Mouse (Mus musculus): ENCODE data around the gene Cdc42. TPM values are rescaled to one million over a fixed set of nuclear protein-coding genes. Genes with fewer than 3 reads are reported as not detected.

Cdc42 gene
- polyA plus RNA-seq, 1 experiment: 94.4 TPM

DNA sequence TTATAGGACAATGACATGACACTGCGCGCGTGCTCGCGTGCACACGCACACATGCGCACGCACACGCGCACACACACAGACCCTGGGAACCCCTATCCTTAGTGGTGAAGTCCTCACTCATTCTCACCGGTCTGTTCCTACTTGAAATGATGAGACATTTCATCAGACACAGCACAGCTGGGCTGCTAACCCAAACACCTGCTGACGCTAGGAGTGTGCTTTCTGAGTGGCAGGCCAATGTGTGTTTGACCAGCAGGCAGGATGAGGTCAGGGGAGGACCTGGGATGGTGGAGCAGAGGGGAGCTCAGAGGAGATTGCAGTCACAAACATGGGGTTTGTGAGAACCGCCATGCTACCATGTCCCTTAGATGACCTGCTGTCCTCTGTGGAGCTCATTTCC is 57.3 kb downstream of the Cdc42 start:
- no peak for DNase-seq
- TF ChIP-seq POLR2A (IDR thresholded peaks at IDR 0.05; ENCODE audit: control insufficient read depth, extremely low read depth, insufficient read depth, low read length, poor library complexity) (no peak), CTCF (IDR thresholded peaks at IDR 0.05; ENCODE audit: borderline replicate concordance, control insufficient read depth, extremely low read depth, insufficient read depth, low read length, poor library complexity) (no peak)
- 96% methylated on average over 13 of the region's 13 CpGs for WGBS
- H3K4me3 ChIP-seq (ENCODE audit: control insufficient read depth, insufficient read depth, low read length): no peak overlapping the region
- no peaks in the 10 kb centered on the region for H3K27me3 ChIP-seq (ENCODE audit: control insufficient read depth, insufficient read depth, low read length)
- H3K27ac ChIP-seq (ENCODE audit: control insufficient read depth, insufficient read depth, low read length): no peak overlapping the region
- H3K4me1 ChIP-seq (replicated peaks; ENCODE audit: control insufficient read depth, insufficient read depth, low read length): no peaks in the 10 kb centered on the region
- no peaks in the 10 kb centered on the region for H3K36me3 ChIP-seq (ENCODE audit: control insufficient read depth, insufficient read depth, low read length)

DNA sequence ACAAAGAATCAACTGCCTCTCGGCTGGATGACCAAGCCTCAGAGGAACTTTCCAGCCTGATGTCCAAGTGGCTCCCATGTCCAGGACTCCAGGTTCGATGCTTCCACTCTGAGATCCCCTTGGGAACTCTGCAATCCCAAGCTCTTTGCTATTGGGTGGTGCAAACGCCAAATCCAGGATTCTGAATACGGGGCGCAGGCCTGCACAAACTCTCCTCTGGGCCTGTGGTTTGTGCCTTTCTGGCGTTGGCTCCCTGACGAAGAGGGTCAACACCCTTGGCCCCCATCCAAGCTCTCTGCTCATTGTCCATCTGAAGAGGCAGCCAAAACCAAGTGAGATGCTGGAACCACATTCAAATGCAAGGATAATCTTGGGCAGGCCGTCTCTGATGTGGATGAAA is 59.1 kb downstream of the Cdc42 start:
- no peaks in the 10 kb centered on the region for H3K4me1 ChIP-seq (replicated peaks; ENCODE audit: control insufficient read depth, insufficient read depth, low read length)
- no peaks in the 10 kb centered on the region for H3K27me3 ChIP-seq (ENCODE audit: control insufficient read depth, insufficient read depth, low read length)
- no peaks in the 10 kb centered on the region for H3K36me3 ChIP-seq (ENCODE audit: control insufficient read depth, insufficient read depth, low read length)
- H3K27ac ChIP-seq (ENCODE audit: control insufficient read depth, insufficient read depth, low read length): no peak overlapping the region
- H3K4me3 ChIP-seq (ENCODE audit: control insufficient read depth, insufficient read depth, low read length): no peak overlapping the region
- no peak for DNase-seq
- TF ChIP-seq POLR2A (IDR thresholded peaks at IDR 0.05; ENCODE audit: control insufficient read depth, extremely low read depth, insufficient read depth, low read length, poor library complexity) (no peak), CTCF (IDR thresholded peaks at IDR 0.05; ENCODE audit: borderline replicate concordance, control insufficient read depth, extremely low read depth, insufficient read depth, low read length, poor library complexity) (no peak)
- 94% methylated on average over 8 of the region's 8 CpGs for WGBS

DNA sequence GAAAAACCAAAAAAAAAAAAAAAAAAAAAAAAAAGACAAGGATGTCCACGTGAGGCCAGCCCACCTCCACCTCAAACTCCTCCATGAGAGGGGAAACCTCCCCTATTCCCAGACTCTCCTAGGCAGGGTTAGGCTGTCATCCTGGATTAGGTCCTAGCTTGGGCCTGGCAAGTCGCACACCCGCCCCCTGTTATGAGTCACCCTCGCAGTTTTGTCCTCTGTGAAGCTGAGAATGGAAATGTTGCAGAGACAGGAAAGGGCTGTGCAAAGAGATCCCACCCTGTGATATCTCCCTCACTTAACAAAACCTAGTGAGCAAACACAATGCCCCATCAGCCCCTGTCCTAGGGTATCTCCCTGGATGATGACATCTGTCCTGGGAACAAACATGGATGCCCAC is 59.9 kb downstream of the Cdc42 start:
- WGBS: 88% methylated on average over 4 of the region's 4 CpGs
- no peaks in the 10 kb centered on the region for H3K4me1 ChIP-seq (replicated peaks; ENCODE audit: control insufficient read depth, insufficient read depth, low read length)
- DNase-seq: no peak
- H3K27me3 ChIP-seq (ENCODE audit: control insufficient read depth, insufficient read depth, low read length): no peaks in the 10 kb centered on the region
- no peak overlapping the region for H3K27ac ChIP-seq (ENCODE audit: control insufficient read depth, insufficient read depth, low read length)
- no peak for TF ChIP-seq CTCF (IDR thresholded peaks at IDR 0.05; ENCODE audit: borderline replicate concordance, control insufficient read depth, extremely low read depth, insufficient read depth, low read length, poor library complexity)
- TF ChIP-seq POLR2A (IDR thresholded peaks at IDR 0.05; ENCODE audit: control insufficient read depth, extremely low read depth, insufficient read depth, low read length, poor library complexity): no peak
- no peak overlapping the region for H3K4me3 ChIP-seq (ENCODE audit: control insufficient read depth, insufficient read depth, low read length)
- no peaks in the 10 kb centered on the region for H3K36me3 ChIP-seq (ENCODE audit: control insufficient read depth, insufficient read depth, low read length)

DNA sequence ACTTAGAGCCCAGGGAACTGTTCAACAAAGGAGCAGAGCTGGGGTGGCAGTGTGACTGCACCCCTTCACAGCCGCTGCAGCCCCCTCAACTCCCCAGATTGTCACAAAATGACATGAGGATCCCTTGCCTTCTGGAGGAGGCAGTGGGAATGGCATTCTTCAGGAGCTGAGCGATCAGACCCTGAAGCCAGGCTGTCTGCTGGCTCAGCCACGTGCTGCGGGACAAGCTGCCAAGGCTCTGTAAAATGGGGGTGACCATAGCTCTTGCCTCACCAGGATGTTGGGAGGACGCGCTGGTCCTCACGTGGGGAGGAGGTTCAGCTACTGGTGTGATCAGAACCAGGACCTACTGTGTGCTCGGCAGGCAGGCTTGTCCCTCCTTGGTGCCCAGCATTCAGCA is 62.6 kb downstream of the Cdc42 start:
- no peak for TF ChIP-seq CTCF (IDR thresholded peaks at IDR 0.05; ENCODE audit: borderline replicate concordance, control insufficient read depth, extremely low read depth, insufficient read depth, low read length, poor library complexity)
- no peak for TF ChIP-seq POLR2A (IDR thresholded peaks at IDR 0.05; ENCODE audit: control insufficient read depth, extremely low read depth, insufficient read depth, low read length, poor library complexity)
- no peaks in the 10 kb centered on the region for H3K36me3 ChIP-seq (ENCODE audit: control insufficient read depth, insufficient read depth, low read length)
- no peak overlapping the region for H3K27ac ChIP-seq (ENCODE audit: control insufficient read depth, insufficient read depth, low read length)
- H3K27me3 ChIP-seq (ENCODE audit: control insufficient read depth, insufficient read depth, low read length): no peaks in the 10 kb centered on the region
- no peak for DNase-seq
- H3K4me3 ChIP-seq (ENCODE audit: control insufficient read depth, insufficient read depth, low read length): no peak overlapping the region
- H3K4me1 ChIP-seq (replicated peaks; ENCODE audit: control insufficient read depth, insufficient read depth, low read length): no peaks in the 10 kb centered on the region
- 96% methylated on average over 8 of the region's 8 CpGs for WGBS

DNA sequence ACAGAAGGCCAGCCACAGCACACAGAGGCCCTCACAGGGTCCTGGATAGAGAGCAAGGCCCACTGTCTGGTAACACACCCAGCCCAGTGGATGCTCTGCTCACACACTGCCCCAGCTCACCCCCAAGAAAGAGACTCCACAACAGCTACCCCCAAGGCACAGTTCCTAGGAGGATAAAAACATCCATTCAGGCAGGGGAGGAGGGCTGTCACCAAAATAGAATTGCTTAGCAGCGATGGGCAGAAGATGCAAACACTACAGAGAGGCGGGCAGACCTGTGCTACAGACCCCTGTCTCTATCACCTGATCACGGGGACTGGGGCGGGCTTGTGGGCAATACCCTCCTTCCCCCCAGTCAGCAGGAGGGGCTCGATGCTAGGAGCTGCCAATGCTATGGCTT is 63.0 kb downstream of the Cdc42 start:
- H3K36me3 ChIP-seq (ENCODE audit: control insufficient read depth, insufficient read depth, low read length): no peaks in the 10 kb centered on the region
- no peak for TF ChIP-seq CTCF (IDR thresholded peaks at IDR 0.05; ENCODE audit: borderline replicate concordance, control insufficient read depth, extremely low read depth, insufficient read depth, low read length, poor library complexity)
- TF ChIP-seq POLR2A (IDR thresholded peaks at IDR 0.05; ENCODE audit: control insufficient read depth, extremely low read depth, insufficient read depth, low read length, poor library complexity): no peak
- 90% methylated on average over 5 of the region's 5 CpGs for WGBS

DNA sequence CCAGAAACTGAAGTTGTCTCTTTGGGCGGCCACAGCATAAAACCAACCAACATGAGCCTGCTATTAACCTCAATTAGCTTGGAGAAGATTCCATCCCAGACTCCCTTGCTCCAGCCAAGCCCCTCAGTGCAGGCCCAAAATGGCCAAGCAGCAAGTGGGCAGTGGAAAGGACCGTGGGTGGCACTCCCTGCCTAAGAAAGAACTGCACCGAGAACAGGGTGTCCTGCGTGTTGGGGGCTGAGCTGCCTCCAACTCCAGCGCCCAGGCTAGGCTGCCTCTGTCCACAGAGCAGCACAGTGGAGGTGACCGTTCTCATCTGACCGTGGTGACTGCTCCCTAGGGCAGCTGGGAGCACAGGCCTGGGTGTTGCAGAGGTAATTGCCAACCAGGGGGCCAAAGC is 63.5 kb downstream of the Cdc42 start:
- no peak for DNase-seq
- H3K4me3 ChIP-seq (ENCODE audit: control insufficient read depth, insufficient read depth, low read length): no peak overlapping the region
- no peak overlapping the region for H3K27ac ChIP-seq (ENCODE audit: control insufficient read depth, insufficient read depth, low read length)
- H3K36me3 ChIP-seq (ENCODE audit: control insufficient read depth, insufficient read depth, low read length): no peaks in the 10 kb centered on the region
- 93% methylated on average over 7 of the region's 7 CpGs for WGBS
- no peaks in the 10 kb centered on the region for H3K27me3 ChIP-seq (ENCODE audit: control insufficient read depth, insufficient read depth, low read length)
- no peaks in the 10 kb centered on the region for H3K4me1 ChIP-seq (replicated peaks; ENCODE audit: control insufficient read depth, insufficient read depth, low read length)
- TF ChIP-seq CTCF (IDR thresholded peaks at IDR 0.05; ENCODE audit: borderline replicate concordance, control insufficient read depth, extremely low read depth, insufficient read depth, low read length, poor library complexity) (no peak), POLR2A (IDR thresholded peaks at IDR 0.05; ENCODE audit: control insufficient read depth, extremely low read depth, insufficient read depth, low read length, poor library complexity) (no peak)

More for the DNA sequence above, 63.0 kb downstream of the Cdc42 start:
- Histone ChIP-seq H3K27me3 (ENCODE audit: control insufficient read depth, insufficient read depth, low read length) (no peaks in the 10 kb centered on the region), H3K4me3 (ENCODE audit: control insufficient read depth, insufficient read depth, low read length) (no peak overlapping the region), H3K4me1 (replicated peaks; ENCODE audit: control insufficient read depth, insufficient read depth, low read length) (no peaks in the 10 kb centered on the region), H3K27ac (ENCODE audit: control insufficient read depth, insufficient read depth, low read length) (no peak overlapping the region)
- DNase-seq: no peak

DNA sequence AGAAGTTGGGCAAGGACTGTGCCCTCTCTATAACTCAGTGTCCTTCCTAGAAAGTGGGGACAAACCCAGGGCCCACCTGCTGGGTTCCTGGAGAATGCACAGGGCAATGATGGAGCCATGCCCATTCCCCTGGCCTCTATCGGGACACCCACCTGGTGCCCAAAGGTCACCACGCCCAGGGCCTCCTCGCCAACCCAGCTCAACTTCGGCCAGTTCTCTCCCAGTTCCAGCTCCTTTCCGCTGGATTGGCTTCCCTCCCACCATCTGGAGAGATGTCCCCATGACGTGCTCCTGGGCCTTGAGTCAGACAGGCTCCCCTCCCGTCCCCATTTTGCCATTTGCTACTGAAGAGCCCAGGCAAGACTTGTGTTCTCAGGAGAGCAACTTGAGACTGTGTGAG is 64.9 kb downstream of the Cdc42 start:
- 92% methylated on average over 7 of the region's 7 CpGs for WGBS
- Histone ChIP-seq H3K27me3 (ENCODE audit: control insufficient read depth, insufficient read depth, low read length) (no peaks in the 10 kb centered on the region), H3K4me3 (ENCODE audit: control insufficient read depth, insufficient read depth, low read length) (no peak overlapping the region), H3K27ac (ENCODE audit: control insufficient read depth, insufficient read depth, low read length) (no peak overlapping the region), H3K36me3 (ENCODE audit: control insufficient read depth, insufficient read depth, low read length) (no peaks in the 10 kb centered on the region), H3K4me1 (replicated peaks; ENCODE audit: control insufficient read depth, insufficient read depth, low read length) (no peaks in the 10 kb centered on the region)
- no peak for DNase-seq
- TF ChIP-seq POLR2A (IDR thresholded peaks at IDR 0.05; ENCODE audit: control insufficient read depth, extremely low read depth, insufficient read depth, low read length, poor library complexity) (no peak), CTCF (IDR thresholded peaks at IDR 0.05; ENCODE audit: borderline replicate concordance, control insufficient read depth, extremely low read depth, insufficient read depth, low read length, poor library complexity) (no peak)

Data from thymus, adult 2 months (tissue).